Mouse (Mus musculus): ENCODE measurements around the gene Cdc25b. TPM values are rescaled to one million over a fixed set of nuclear protein-coding genes. Genes with fewer than 3 reads are reported as not detected.
A peak's percentile ranks its signal among the peaks of the same experiment; 100 is the strongest.

Gene Cdc25b
- polyA plus RNA-seq, 1 experiment from 2014 or later, result 73.8 TPM

DNA sequence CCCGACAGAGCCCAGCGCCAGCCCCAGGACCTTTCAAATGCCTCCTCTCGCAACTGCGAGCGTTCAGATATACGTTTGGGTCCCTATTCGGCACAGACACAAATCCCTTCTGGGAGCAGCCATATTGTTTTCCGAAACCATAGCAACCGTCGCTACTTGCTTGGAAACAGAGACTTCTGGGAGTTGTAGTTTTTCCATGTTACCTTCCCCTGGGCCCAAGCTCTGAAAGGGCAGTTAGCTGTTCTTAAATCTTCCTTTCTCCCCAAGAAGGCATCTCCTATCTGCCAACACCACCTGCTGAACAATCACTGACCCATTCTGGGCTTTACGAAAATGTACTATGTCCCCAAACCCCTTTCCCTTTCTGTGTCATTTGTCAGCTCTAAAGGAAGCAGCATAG, 12.0 kb upstream of the Cdc25b start:
- no peaks in the 10 kb centered on the region for H3K9me3 ChIP-seq (ENCODE audit: low read length)
- peaks cover 27% of the 10 kb centered on the region for H3K27me3 ChIP-seq (ENCODE audit: insufficient read depth, low read length)
- H3K9ac ChIP-seq (replicated peaks; ENCODE audit: low read length), result peak overlapping the region; percentile 61
- peaks cover 58% of the 10 kb centered on the region for H3K4me1 ChIP-seq (ENCODE audit: insufficient read depth, low read length)
- peak overlapping the region; percentile 50 for H3K4me3 ChIP-seq (ENCODE audit: low read length)
- H3K36me3 ChIP-seq (ENCODE audit: insufficient read depth, low read length), result 0 out of 2 replicates have a peak, but pooled peaks cover 14% of the 10 kb centered on the region
- peak; percentile 17; the same call in 1 of the 2 replicates for ATAC-seq (ENCODE audit: low FRiP score, low TSS enrichment)
- H3K4me2 ChIP-seq (replicated peaks; ENCODE audit: low read depth, low read length), result peak overlapping the region; percentile 90
- 6% methylated on average over 11 of the region's 11 CpGs for WGBS
- H3K27ac ChIP-seq (ENCODE audit: low read length), result peak overlapping the region; percentile 78; the same call in 1 of the 2 replicates

DNA sequence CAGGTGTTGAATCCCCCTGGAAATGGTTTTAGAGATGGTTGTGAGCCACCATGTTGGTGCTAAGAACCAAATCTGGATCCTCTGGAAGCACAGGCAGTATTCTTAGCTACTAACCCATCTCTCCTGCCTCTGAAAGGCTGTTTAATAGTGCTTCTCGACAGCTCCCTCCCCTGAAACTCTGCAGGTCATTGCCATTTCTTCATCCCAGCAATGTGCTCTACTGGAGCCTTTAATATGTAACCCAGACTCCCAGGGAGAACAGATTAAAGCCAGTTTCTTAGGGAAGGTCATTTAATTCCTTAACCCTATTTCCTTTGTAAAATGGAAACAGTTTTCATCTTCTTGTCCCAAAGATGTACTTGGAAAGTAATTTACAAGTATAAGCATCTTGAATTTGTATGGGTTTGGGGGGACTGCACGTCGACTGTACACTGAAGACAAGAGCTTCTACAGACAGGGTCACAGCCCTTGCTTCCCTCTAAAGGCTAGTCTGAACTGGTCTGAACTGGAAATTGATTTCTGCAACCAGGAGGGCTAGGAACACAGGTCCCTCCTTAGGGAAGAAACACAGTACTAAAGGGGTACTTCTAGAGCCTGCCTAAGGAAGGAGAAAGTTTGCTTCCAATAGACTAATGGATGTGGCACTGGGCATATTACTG, 11.3 kb upstream of the Cdc25b start:
- H3K27me3 ChIP-seq (ENCODE audit: insufficient read depth, low read length), result peaks cover 25% of the 10 kb centered on the region
- 0 out of 2 replicates have a peak, but pooled peaks cover 14% of the 10 kb centered on the region for H3K36me3 ChIP-seq (ENCODE audit: insufficient read depth, low read length)
- no peaks in the 10 kb centered on the region for H3K9me3 ChIP-seq (ENCODE audit: low read length)
- no peak overlapping the region for H3K4me3 ChIP-seq (ENCODE audit: low read length)
- ATAC-seq (ENCODE audit: low FRiP score, low TSS enrichment), result no peak
- H3K9ac ChIP-seq (replicated peaks; ENCODE audit: low read length), result no peak overlapping the region
- H3K27ac ChIP-seq (ENCODE audit: low read length), result peak overlapping the region; percentile 78
- 68% methylated on average over 3 of the region's 3 CpGs for WGBS
- H3K4me1 ChIP-seq (ENCODE audit: insufficient read depth, low read length), result peaks cover 58% of the 10 kb centered on the region
- no peak overlapping the region for H3K4me2 ChIP-seq (replicated peaks; ENCODE audit: low read depth, low read length)

DNA sequence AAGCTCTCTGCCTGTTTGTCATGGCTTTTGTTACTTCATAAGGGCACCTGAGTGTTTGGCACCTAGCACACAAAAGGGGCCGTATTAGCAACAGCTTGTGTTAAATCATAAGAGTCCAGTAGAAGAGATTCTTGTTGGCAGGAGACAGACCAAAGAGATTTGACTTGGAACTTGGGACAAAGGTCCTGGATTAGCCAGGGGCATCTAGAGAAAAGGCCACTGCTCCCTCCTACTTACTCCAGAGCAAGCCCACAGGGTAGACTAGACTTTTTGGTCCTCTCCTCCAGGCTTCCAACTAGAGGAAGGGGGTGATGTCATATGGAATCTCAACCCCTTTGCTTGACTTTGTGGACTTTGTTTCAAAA, 10.8 kb upstream of the Cdc25b start:
- 0 out of 2 replicates have a peak, but pooled peaks cover 14% of the 10 kb centered on the region for H3K36me3 ChIP-seq (ENCODE audit: insufficient read depth, low read length)
- no peaks in the 10 kb centered on the region for H3K9me3 ChIP-seq (ENCODE audit: low read length)
- peaks cover 20% of the 10 kb centered on the region for H3K27me3 ChIP-seq (ENCODE audit: insufficient read depth, low read length)
- no peak overlapping the region for H3K4me3 ChIP-seq (ENCODE audit: low read length)
- peak overlapping the region; percentile 95 for H3K4me2 ChIP-seq (replicated peaks; ENCODE audit: low read depth, low read length)
- peaks cover 58% of the 10 kb centered on the region for H3K4me1 ChIP-seq (ENCODE audit: insufficient read depth, low read length)
- 0 out of 2 replicates have a peak overlapping the region, but pooled peaks have one; percentile 25 for H3K9ac ChIP-seq (replicated peaks; ENCODE audit: low read length)
- WGBS, result 83% methylated on average over 1 of the region's 1 CpGs
- H3K27ac ChIP-seq (ENCODE audit: low read length), result peak overlapping the region; percentile 78
- ATAC-seq (ENCODE audit: low FRiP score, low TSS enrichment), result no peak

DNA sequence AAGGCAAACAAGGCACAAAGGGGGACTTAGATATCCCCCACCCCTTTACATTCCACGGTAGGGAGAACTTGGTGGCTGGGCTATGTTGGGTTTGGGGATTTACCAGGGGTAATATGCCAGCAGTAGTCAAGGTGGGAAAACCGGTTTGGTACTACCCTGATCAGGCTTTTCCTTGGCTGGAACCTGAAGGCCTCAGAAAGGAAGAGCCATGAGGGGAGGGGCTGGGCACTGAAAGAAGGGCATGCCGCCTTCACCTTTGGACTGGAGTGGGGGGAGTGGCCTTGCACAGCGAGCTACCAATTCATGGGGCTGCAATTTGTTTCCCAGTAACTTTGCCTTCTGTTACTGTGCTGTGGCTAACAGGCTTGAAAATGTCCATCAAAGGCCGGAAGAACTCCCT, 10.3 kb upstream of the Cdc25b start:
- peak overlapping the region; percentile 85; the same call in 1 of the 2 replicates for H3K4me3 ChIP-seq (ENCODE audit: low read length)
- no peak overlapping the region for H3K9ac ChIP-seq (replicated peaks; ENCODE audit: low read length)
- peak overlapping the region; percentile 95 for H3K4me2 ChIP-seq (replicated peaks; ENCODE audit: low read depth, low read length)
- peaks cover 52% of the 10 kb centered on the region for H3K4me1 ChIP-seq (ENCODE audit: insufficient read depth, low read length)
- H3K36me3 ChIP-seq (ENCODE audit: insufficient read depth, low read length), result 0 out of 2 replicates have a peak, but pooled peaks cover 14% of the 10 kb centered on the region
- 55% methylated on average over 5 of the region's 5 CpGs for WGBS
- peak overlapping the region; percentile 78 for H3K27ac ChIP-seq (ENCODE audit: low read length)
- ATAC-seq (ENCODE audit: low FRiP score, low TSS enrichment), result no peak
- H3K27me3 ChIP-seq (ENCODE audit: insufficient read depth, low read length), result peaks cover 18% of the 10 kb centered on the region
- H3K9me3 ChIP-seq (ENCODE audit: low read length), result no peaks in the 10 kb centered on the region

DNA sequence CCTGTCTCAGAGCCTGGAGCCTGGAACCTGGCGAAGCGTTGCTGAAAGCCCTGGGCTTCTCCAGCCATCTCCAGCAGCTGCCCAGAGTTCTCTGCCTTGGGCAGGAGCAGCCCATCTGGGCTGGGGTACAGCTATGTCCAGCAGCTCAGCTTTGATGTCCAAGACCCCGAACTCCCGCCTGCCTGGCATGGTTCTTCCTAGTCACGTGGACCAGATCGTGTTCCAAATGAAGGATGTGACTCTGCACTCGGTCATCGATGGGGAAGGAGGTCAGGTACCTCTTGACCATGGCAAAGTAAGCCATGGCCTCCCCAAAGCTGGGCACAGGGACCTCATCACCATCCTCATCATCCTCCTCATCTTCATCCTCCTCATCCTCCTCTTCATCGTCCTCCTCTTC, 8.8 kb upstream of the Cdc25b start:
- Histone ChIP-seq H3K4me1 (ENCODE audit: insufficient read depth, low read length) (peaks cover 48% of the 10 kb centered on the region), H3K36me3 (ENCODE audit: insufficient read depth, low read length) (0 out of 2 replicates have a peak, but pooled peaks cover 14% of the 10 kb centered on the region), H3K9me3 (ENCODE audit: low read length) (no peaks in the 10 kb centered on the region), H3K9ac (replicated peaks; ENCODE audit: low read length) (peak overlapping the region; percentile 56), H3K4me2 (replicated peaks; ENCODE audit: low read depth, low read length) (peak overlapping the region; percentile 95), H3K4me3 (ENCODE audit: low read length) (peak overlapping the region; percentile 85), H3K27me3 (ENCODE audit: insufficient read depth, low read length) (peaks cover 4% of the 10 kb centered on the region), H3K27ac (ENCODE audit: low read length) (peak overlapping the region; percentile 78)
- no peak for ATAC-seq (ENCODE audit: low FRiP score, low TSS enrichment)
- WGBS, result 78% methylated on average over 9 of the region's 9 CpGs

DNA sequence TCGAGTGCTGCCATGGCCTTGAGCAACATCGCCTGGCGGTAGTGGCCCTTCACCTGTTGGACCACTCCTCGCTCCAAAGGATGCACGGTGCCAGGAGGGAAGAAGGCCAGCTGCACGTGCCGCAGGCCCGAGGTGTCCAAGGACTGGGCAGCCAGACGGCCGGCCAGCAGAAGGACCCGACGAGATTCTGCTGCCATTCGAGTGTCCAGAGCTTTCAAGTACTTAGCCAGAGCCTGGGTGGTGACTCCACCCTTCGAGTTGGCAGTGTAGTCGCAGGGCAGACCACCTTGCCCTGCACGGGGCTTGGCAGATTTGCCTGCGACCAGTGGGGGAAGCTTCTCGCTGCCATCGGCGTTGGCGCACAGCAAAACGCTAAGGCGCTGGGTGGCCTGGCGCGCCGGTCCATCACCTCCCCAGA, 7.9 kb upstream of the Cdc25b start:
- Histone ChIP-seq H3K9me3 (ENCODE audit: low read length) (no peaks in the 10 kb centered on the region), H3K9ac (replicated peaks; ENCODE audit: low read length) (peak overlapping the region; percentile 98), H3K4me1 (ENCODE audit: insufficient read depth, low read length) (peaks cover 48% of the 10 kb centered on the region), H3K4me3 (ENCODE audit: low read length) (peak overlapping the region; percentile 85), H3K4me2 (replicated peaks; ENCODE audit: low read depth, low read length) (peak overlapping the region; percentile 95), H3K36me3 (ENCODE audit: insufficient read depth, low read length) (0 out of 2 replicates have a peak, but pooled peaks cover 14% of the 10 kb centered on the region), H3K27me3 (ENCODE audit: insufficient read depth, low read length) (no peaks in the 10 kb centered on the region), H3K27ac (ENCODE audit: low read length) (peak overlapping the region; percentile 96)
- 29% methylated on average over 26 of the region's 26 CpGs for WGBS
- no peak for ATAC-seq (ENCODE audit: low FRiP score, low TSS enrichment)

DNA sequence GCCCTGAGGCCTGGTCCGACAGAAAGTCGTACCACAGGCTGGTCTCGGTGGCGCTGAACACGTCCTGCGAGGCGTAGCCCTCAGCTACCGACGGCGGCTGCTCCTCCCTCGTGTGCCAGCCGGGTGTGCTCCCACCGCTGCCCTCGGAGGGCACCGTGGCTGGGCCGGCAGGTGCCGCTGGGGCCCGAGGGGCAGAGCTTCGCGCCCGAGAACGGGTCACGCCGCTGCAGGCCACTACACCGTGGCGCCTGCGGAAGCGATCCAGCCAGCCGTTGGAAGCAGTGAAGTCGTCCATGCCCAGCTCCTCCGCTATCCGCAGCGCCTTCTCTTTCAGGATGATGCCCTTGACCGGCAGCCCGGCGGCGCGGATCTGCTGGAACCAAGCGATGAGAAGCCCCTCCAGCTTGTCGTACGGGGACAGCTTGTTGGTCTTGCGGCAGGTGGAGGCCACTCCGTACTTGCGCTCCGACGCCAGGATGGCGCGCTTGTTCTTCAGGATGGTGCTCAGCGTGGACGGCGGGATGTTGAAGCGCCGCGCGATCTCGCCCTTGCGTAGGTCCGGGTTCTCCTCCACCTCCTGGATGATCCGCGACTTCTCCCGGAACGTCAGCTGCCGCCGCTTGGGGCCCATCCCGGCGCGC, 7.4 kb upstream of the Cdc25b start:
- Histone ChIP-seq H3K4me3 (ENCODE audit: low read length) (peak overlapping the region; percentile 85), H3K36me3 (ENCODE audit: insufficient read depth, low read length) (0 out of 2 replicates have a peak, but pooled peaks cover 14% of the 10 kb centered on the region), H3K4me2 (replicated peaks; ENCODE audit: low read depth, low read length) (peak overlapping the region; percentile 95), H3K27ac (ENCODE audit: low read length) (peak overlapping the region; percentile 96), H3K4me1 (ENCODE audit: insufficient read depth, low read length) (peaks cover 44% of the 10 kb centered on the region), H3K9me3 (ENCODE audit: low read length) (no peaks in the 10 kb centered on the region), H3K27me3 (ENCODE audit: insufficient read depth, low read length) (no peaks in the 10 kb centered on the region), H3K9ac (replicated peaks; ENCODE audit: low read length) (peak overlapping the region; percentile 98)
- ATAC-seq (ENCODE audit: low FRiP score, low TSS enrichment), result peak; percentile 33; the same call in 1 of the 2 replicates
- under 1% methylated on average over 59 of the region's 67 CpGs for WGBS

DNA sequence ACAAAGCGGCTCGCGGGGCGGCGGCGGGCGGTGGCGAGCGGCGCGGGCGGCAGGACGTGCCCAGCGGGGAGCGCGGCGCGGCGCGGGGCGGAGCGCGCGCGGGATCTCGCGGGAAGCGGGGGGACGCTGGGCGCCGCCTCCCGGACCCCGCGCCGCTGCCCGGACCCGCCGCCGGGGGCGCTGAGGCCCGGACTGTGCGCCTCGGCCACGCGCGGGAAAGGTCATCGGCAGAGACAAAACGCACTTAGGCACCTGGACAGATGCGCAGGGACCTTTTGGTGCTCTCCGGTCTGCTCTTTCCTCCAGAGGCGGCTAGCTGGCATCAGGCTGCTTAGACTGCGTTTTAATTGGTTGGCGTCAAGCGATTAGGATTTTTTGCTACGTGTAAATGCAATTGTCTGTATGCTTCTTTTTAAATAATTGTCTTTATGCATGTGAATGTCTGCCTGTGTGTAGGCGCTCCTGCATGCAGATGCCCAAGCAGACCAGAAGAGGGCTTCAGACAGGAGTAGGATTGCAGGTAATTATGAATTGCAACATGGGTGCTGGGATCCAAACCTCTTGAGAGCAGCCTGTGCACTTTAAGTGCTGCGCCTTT, 6.7 kb upstream of the Cdc25b start, which contains the start of gene Cenpb:
Gene Cenpb, minus strand, starts transcription at position 78 of the 598 bp plus-strand sequence.
- no peaks in the 10 kb centered on the region for H3K9me3 ChIP-seq (ENCODE audit: low read length)
- peaks cover 37% of the 10 kb centered on the region for H3K4me1 ChIP-seq (ENCODE audit: insufficient read depth, low read length)
- peak within 1 kb of the TSS; percentile 85 for H3K4me3 ChIP-seq (ENCODE audit: low read length)
- ATAC-seq (ENCODE audit: low FRiP score, low TSS enrichment), result peak; percentile 76
- 0 out of 2 replicates have a peak, but pooled peaks cover 14% of the 10 kb centered on the region for H3K36me3 ChIP-seq (ENCODE audit: insufficient read depth, low read length)
- peak within 1 kb of the TSS; percentile 96 for H3K27ac ChIP-seq (ENCODE audit: low read length)
- H3K27me3 ChIP-seq (ENCODE audit: insufficient read depth, low read length), result no peaks in the 10 kb centered on the region
- H3K4me2 ChIP-seq (replicated peaks; ENCODE audit: low read depth, low read length), result peak within 1 kb of the TSS; percentile 95
- WGBS, result 3% methylated on average over 46 of the region's 57 CpGs
- H3K9ac ChIP-seq (replicated peaks; ENCODE audit: low read length), result peak within 1 kb of the TSS; percentile 98

DNA sequence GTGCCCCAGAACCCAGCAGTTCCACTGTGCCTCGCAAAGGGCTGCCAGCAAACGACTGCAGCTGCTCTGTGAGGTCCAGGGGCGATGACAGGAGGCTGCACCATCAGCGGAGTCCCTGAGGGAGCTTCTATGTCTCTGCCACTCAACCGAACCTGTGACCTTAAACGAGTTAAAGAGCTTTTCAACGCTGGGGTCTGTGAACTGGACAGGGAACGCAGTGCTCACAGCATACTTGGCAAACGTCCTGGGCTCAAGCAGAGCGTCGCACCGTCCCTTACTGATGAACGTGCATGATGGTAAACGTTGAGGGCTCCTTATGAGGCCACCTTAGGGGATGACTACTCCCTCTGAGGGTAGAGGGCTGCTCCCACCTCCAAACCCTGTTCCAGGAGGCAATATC, 406 bp upstream of the Cdc25b start:
- no peak for ATAC-seq (ENCODE audit: low FRiP score, low TSS enrichment)
- peak overlapping the region; percentile 85 for H3K9ac ChIP-seq (replicated peaks; ENCODE audit: low read length)
- WGBS, result 2% methylated on average over 14 of the region's 14 CpGs
- H3K4me1 ChIP-seq (ENCODE audit: insufficient read depth, low read length), result peaks cover 30% of the 10 kb centered on the region
- peak overlapping the region; percentile 75 for H3K4me3 ChIP-seq (ENCODE audit: low read length)
- H3K4me2 ChIP-seq (replicated peaks; ENCODE audit: low read depth, low read length), result peak overlapping the region; percentile 89
- no peaks in the 10 kb centered on the region for H3K9me3 ChIP-seq (ENCODE audit: low read length)
- peak overlapping the region; percentile 70 for H3K27ac ChIP-seq (ENCODE audit: low read length)
- H3K36me3 ChIP-seq (ENCODE audit: insufficient read depth, low read length), result peaks cover 2% of the 10 kb centered on the region; the same call in 1 of the 2 replicates
- no peaks in the 10 kb centered on the region for H3K27me3 ChIP-seq (ENCODE audit: insufficient read depth, low read length)

All from kidney, embryonic 16.5 days (tissue).